Mouse (Mus musculus) ovary, postnatal 10 days (tissue): ENCODE results near the gene Vmn2r1.

Source experiments
- DNase-seq: peaks from one replicate; pipeline ENCODE4 v3.0.0; 2022; ENCODE audit warnings: low spot score

The Vmn2r1 gene

DNA sequence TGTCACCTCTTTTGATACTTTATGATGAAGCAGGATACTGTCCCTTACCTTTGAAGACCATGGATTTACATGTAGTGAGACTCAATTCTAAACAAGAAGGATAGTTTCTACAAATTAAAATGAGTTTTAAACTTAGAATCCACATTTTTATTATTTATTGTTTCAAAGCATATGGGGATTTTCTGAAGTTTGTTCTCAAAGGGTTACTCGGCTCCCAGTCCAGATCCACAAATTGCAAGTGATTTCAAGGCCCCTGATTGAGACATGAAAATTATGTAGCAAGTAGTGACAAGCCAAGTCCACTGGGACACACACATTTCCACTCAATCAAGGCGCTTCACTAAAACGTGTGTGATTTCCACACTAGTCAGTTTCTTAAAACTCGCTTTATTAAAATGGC, at the start of gene Vmn2r1:
Vmn2r1 (plus strand) TSS at position 301 of the 400 bp plus-strand sequence.
- DNase-seq, result no peak

DNA sequence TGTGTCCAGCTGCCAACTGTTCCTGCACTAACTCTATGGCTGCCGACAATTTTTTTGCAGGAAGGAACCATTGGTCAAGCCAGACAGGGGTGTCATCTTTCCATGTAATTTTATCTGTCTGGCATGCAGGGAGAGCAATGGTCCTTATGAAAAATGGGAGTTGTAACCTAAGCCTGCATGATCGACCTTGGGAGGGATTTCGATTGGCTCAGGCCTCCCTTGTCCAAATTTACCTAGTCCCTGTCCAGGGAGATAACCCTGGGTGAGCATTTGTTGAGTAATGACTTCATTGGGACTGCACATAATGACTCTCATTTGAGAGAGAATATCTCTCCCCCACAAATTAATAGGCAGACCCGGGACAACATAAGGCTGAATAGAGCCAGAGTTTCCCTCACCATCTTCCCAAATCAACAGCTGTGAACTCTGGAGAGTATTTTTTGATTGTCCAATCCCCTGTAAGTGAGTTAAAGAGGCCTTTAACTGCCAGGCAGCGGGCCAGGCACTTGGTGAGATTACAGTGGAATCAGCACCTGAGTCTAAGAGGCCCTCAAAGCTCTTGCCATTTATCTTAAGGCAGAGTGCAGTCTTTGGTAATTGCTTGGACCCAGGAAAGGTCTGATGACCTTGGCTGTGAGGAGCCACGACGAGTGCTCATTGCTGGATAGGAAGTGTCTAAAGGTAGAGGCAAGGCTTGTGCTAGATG, 43.1 kb upstream of the Vmn2r1 start:
- no peak for DNase-seq

DNA sequence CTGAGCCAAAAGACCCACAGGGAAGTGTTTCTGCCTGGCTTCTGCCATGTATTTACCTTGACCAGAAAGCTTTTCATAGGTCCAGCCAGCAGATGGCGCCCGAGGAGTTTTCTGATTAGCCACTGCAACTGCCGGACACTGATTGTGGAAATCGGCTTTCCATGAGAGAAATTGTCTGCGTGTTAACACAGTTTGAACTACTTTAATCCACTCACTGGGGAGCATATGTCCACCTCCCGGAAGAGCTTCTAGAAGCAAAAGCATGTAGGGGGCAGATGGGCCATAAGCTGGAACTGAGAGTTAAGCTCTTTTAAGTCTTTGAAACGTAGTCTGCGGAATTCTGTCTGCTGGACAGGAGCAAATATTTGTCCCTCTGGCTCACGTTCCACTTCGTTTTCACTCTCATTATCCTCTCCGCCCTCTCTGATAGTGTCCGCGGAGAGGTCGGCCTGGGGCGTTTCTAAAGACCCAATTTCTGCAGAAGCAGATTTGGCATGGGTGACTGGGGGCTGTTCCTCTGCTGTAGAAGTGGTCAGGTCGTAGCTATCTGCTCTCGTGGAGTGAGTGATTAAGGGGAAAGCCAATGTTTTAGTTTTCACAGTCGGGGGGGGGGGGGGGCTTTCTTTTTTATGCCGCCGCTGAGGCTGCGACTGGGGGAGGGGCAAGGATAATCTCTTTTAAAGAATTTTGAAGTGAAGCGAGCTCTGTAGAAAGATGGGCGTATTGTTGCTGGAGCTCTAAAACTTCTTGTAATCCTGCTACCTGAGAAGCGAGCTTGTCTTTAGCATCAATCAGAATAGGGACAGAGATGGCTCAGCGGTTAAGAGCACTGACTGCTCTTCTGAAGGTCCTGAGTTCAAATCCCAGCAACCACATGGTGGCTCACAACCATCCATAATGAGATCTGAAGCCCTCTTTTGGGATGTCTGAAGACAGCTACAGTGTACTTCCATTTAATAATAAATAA, 41.2 kb upstream of the Vmn2r1 start:
- peak; percentile 80 for DNase-seq

DNA sequence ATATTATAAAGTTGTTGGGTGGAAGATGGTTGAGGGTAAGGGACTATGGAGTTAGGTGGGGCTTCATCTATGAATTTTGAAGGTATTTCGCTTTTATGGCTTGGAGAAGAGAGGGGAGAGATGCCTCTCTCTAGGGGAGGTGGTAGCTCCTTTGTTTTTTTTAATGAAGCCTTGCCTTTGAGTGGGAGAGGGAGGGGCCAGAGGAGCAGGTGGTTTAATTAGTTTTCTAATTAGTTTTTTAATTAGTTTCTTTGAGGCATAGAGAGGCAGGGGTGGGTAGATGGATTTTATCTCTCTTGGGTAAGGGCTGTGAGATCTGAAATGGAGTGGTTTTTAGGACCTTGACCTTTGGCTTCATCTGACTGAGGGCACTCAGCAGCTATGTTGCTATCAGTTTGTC, 31.4 kb downstream of the Vmn2r1 start:
- no peak for DNase-seq

DNA sequence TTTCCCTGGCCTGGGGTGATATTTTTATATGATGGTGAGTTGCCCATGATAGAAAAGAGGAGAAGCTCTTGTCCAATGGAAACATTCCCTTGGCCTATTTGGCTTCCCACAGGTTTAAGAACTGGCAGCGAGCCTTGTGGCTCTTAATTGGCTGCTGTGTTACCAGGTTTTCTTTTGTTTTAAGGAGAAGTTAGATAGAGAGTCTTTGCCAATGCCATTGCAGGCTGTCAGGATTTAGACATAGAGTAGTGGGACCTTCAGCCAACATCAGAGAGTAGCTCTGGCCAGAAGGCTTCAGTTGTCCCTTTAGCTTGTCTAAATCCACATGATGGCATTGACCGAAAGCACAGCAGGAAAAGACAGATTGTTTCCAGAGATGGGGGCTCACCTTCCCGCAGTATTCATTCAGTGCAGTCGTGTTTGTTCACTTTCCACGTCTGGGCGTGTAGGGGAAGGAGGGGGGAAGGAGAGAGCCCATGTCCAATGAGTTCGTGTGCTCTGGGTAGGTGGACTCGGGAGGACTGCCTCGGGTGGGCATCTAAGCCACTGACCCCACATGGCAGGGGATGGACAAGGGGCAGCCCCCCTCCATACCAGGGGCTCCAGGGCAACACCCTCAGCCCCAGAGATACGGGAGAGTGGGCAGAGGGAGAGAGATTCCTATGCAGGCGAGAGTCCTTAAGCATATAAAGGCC, 32.2 kb downstream of the Vmn2r1 start:
- no peak for DNase-seq

DNA sequence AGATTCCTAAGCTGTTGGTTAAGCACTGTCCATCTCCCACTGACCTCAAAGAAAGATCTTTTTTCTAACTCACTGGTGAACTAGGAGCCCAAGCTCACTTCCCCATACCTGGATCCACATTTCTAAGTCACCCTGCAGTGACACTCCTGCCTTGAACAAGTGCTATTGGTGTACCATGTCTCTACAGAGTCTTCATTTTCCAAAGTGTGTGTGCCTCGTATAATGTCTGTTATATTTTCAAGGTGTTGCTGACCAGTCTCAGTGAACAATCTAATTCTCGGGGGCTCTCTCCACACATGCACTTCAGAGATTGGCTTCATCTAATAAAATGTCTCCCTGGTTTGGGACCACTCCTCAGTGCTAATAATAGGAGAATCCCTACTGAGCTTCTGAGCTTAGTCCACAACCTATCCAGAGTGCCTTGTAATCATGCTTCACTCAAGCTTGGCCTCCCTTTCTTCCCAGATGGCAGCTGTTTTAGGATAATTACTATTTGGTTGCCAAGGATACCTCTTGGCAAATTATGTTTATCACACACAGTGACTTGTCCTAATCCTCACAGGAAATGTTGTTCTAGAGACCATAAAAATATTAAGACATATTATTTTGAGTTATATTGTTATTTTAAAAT, 60.6 kb downstream of the Vmn2r1 start, which contains the start of gene Vmn2r2:
Vmn2r2 (minus strand) TSS at position 51 of the 631 bp plus-strand sequence.
- DNase-seq, result no peak
